Mouse (Mus musculus) CD4-positive, CD25-positive, alpha-beta regulatory T cell, adult 2 months (primary cell): ENCODE data around the gene Elp4.
A peak's percentile ranks its signal among the peaks of the same experiment; 100 is the strongest.

Experiments used
- DNase-seq: peaks from one replicate; pipeline ENCODE4 v3.0.0-alpha.2; 2012; ENCODE audit warnings: low read depth, low spot score

Elp4 gene

GRCm38 (mm10) chr2:105903896-105904756 is at the start of gene Elp4, which contains the start of gene Immp1l:
TSS of gene Elp4 (minus strand) at chr2:105904564.
TSS of gene Immp1l (plus strand) at chr2:105904638.
- peak; percentile 97 for DNase-seq

DNA sequence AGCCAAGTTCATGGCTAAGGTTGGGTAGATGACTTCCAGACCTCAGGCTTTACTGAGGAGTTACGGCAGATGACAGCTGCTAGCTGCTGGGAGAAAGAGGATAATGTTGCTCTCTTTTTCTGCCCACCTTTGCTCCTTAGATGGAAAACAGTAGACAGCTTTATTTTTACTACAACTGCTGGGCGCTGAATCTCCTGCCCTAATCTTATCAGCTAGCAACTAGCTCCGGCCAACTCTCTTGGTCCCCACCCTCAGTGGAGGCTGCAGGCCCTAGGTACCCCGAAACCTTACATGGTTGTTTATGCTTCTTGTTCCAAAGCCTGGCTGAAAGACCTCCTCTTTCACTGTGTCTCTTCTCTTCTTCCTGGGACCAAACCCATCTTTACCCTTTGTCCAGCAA is 49.5 kb upstream of the Elp4 start:
- DNase-seq = no peak

DNA sequence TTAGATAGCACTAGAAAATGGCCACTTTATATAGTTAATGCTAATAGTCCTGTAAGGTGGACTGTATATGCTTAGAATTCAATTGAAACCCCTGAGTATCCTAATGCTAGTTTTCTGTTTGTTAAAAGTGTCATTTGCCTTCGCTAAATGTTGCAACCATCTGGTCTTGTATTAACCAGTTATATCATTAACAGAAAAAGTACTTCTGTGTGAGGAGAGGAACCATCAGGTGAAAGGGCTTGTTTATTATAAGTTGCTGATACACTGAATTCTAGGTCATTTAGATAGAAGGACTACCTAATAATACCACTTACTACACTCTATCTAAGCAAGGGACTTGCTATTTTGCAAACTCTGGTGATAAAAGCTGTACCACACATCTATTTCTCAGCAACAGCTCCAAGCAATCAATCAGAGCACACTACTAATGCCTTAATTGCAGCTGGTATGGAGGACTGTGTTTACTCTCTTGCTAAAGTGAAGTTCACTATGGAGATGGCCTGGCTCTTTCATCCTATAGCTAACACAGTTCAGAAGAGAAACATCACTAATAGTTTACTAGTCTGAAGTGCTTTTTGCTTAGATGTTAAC is 47.1 kb upstream of the Elp4 start:
- DNase-seq = no peak

DNA sequence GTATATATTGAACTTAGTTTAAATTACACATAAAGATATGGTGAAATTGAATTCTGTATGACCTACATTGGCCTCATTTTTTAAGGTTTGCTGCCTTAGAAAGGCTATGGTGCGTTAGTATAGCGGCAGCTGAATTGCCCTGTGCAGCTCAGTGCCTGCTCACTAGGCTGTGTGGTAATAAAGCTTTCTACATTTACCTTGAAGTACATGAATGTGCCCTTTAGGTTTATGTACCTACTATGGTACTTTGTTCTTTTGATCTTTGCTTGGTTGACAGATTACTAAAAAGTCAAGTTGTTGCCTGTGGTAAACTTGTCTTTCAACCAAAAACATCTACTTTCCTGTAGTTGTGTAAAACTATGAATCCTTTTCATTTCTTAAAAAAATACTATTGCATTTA is 45.8 kb upstream of the Elp4 start:
- DNase-seq = no peak

DNA sequence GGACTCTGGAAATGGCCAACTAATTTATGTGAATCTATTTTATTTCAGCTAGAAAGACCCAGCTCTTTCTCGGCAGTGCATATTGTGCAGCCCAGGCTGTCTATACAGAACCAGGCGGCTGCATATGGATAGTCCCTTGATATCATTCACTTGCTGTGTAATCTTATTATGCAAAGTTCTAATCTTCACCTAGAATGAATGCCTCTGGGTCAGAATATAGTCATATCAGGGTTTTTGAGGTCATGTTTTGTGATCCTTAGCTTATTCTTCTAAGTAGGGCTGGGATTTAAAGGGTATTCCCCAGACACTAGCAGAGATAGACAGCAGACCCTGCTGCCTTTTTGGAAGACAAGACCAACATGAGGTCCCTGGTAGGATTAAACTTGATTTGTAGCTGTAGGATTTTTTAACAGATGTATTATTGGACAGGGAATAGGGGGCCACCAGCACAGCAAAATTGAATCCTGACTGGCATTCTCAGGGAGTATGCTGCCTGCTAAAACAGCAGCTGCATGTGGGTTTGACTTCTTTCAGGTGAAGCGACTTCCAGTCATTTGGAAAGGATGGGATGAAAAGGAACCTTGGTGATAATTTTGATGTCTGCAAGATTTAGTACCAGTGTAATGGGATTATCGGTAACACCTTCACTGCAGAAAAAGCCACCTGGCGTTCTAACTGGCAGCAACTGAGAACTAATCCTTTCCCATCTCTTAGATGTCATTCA is 13.4 kb upstream of the Elp4 start:
- DNase-seq = no peak

GRCm38 (mm10) chr2:105916671-105917070 is 12.3 kb upstream of the Elp4 start:
- DNase-seq = no peak

DNA sequence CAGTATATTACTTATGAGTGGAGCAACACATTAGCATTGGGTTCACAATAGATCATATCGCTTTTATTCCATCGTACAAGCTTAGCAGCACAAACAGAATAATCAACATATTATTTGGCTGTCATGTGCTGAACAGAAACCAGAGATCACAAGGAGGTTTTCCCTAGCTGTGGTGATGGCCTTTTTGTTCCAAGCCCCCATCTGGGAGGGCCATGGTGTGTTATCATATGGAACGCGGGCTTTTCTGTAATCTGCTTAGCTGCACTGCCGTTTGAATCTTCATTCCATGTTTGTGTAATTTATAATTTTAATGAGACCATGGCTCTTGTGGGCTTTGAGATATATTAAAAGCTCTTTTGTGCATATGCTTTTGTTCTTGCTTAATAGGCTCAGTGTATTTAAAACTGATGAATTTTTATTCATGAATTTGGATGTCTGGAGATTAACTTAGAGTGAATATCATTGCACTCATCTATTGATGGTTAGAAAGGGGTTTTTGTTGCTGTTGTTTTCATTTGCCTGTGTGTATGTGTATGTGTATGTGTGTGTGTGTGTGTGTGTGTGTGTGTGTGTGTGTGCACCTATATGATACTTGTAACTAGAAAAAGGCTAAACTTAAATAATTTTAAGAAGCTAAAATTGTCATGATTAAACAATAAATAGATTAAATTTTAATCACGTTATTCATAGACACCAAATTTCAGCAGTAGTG is 9.4 kb upstream of the Elp4 start:
- no peak for DNase-seq

- no peak for DNase-seq
These were observed 6.2 kb upstream of the Elp4 start for GRCm38 (mm10) chr2:105910611-105911010.

DNA sequence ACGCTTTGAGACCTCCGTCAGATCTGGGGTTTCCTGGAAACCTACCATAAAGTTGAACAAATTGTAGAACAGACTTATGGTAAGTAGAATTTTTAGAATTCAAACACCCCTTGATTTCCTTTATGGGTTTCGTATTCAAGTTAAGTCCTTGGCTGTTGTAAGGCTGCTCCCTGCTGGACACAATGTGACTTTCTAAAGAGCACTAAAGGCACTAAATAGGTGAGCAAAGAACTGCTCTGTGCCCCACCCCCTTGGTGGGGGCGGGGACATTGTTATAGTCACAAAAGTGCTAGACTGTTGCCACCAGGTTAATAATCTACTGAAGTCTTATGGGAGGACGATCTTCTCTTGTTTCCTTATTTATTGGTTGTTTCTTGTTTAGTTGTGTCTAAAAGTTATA is 4.0 kb upstream of the Elp4 start:
- DNase-seq = peak; percentile 62

DNA sequence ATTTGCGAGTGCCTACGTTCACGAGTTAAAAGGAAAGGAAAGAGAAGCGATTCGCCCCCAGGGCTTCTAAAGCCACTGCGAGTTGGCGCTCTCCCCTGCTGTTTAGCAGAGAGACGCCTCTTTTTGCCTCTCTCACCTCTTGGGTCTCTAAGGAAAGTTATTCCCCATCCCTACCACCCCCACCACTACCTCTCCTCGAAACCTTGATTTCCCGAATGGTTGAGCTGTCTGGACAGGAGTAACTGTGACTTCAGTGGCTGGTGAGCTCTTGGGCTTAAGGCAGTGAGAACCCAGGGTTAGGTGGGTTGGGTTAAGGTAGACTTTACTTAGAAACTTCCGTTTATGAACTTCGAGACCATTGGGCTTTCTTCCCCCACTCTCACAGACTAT is 388 bp upstream of the Elp4 start:
- no peak for DNase-seq

GRCm38 (mm10) chr2:105890816-105891215 is 13.5 kb downstream of the Elp4 start:
- DNase-seq = no peak

GRCm38 (mm10) chr2:105873403-105873802 is 31.0 kb downstream of the Elp4 start:
- DNase-seq = no peak

DNA sequence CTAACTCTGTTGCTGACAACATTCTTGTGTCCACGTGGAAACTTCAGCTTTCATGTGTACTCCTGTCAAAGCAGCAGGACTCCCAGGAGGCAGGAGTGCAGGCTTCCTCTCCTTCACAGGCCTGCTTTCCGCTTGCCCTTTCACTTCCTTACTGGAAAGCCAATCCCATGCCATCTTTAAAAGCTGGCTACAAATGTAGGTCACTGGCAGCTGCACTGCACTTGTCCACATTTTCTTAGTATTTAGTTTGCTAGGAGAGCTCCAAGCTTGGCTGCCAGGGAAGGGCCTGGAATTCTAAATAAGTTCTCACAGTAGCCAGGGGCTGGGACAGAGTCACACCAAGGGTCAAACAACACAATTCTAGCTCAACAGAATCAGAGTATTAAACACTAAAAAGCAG is 49.6 kb downstream of the Elp4 start:
- DNase-seq = no peak

GRCm38 (mm10) chr2:105852971-105853370 is 51.4 kb downstream of the Elp4 start:
- DNase-seq = no peak

- no peak for DNase-seq
These were observed 52.6 kb downstream of the Elp4 start for GRCm38 (mm10) chr2:105851714-105852293.

DNA sequence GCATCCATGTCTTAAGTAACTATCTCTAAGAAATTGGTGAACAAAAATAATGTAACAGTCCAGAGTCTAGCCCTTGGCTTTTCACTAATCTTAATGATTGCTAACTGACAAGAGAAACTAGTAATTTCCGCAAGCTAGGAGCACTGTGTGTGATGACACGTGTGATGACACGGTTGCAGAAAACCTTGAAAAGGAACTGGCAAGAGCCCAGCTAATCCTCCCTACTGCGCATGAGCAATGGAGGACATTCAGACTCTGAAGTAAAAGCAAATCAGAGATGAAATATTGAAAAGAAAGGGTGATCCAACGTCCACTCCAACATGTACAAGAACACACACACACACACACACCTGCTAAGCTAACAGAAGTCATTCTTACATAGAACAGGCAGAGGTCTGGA is 61.2 kb downstream of the Elp4 start:
- DNase-seq = no peak

DNA sequence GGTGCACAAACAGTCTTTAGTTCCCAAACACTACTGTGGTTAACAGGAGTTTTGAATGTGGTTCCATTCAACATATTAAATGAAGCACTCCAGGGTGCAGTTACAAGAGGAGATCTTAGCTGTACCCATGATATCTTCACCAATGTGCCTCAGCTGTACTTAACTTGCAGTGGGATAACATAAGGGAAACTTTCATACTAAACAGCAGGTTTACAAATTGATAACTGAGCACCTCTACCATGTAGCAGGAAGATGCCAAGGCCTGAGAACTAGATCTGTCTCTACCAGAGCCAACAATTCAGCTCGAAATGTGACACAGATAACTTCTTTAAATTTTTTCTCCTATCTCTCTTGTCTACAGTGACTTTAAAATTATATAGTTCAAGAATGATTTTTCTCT is 86.4 kb downstream of the Elp4 start:
- DNase-seq = no peak

DNA sequence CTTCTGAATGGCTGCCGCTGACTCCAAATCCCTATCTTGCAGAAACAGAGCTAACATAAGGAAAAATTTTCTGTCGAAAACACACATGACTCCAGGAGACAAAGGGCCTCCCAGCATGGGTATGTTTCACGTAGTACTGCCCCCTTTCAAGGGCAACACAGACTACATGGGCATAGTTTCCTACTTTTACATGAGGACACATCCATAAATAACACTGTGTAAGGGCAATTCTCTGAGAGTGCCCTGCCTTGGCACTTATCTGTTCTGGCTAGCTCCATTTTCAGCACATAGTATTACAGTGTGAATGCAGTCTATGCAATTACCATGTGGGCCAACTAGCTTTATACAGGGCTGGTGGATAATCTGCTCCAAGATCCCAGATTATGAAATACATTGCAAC is 89.2 kb downstream of the Elp4 start:
- no peak for DNase-seq

DNA sequence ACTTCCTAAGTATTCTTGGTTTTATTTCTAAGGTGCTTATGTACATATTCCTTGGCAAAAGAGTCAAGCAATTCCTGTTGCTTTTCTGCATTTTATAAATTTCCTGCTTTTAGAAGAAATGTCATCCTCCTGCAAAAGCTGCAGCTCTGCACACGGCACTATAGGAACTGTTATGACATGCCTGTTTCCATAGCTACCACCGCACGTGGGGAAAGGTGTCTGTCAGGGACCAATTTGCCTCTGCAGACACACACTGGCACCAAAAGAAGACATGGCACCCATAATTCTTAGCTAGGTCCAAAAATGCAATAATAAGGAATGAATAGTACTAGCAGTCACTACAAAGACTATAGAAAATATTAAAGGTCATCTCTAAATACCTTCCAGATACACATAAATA is 91.3 kb downstream of the Elp4 start:
- no peak for DNase-seq

GRCm38 (mm10) chr2:105810286-105810685 is 94.1 kb downstream of the Elp4 start:
- no peak for DNase-seq

DNA sequence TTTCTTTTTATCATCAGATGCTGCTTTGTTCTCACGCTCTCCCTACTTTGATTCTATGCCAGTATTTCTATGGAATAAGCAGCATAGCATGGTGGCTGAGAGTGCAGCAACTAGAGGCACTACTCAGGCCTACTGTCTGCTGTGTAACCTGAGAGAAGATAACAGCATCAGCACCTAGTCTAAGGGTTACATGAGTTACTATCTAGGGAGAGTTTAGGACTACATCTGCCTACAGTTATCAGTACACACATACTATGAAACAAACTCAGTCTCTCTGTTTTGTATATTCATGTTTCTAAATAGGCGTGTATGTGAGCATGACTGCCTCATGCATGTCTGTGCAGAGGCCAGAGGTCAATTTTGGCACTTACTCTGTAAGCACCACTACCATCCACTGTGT is 97.8 kb downstream of the Elp4 start:
- no peak for DNase-seq

DNA sequence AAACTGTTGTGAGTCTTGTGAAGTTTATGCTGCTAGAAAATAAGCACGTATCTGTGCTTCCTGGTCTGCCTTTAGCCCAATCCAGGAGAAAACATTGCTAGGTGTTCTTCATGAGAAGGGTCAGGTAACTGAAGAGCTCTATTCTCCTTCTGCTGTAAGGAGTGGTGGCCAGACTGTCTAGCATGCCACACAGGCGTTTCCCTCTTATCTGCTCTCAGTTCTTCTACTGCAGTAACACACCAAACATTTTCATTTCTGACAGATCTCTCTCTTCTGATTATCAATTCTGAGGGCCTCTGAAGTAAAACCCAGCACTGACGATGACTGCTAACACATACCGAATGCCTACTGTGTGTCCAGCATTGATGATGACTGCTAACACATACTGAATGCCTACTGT is 98.3 kb downstream of the Elp4 start:
- DNase-seq = no peak
